Mouse (Mus musculus) liver, embryonic 14 days (tissue): Measurements from ENCODE around the gene Zbtb46. TPM values are rescaled to one million over a fixed set of nuclear protein-coding genes. Genes with fewer than 3 reads are reported as not detected.

Experiments used
- polyA plus RNA-seq: library from polyadenylated mRNA; depleted of rRNA; stranded (reverse); fragments of >200 nt; gene quantifications from 2 replicates; pipeline ENCODE4 v1.2.3, GENCODE M21; 2012; rRNA removed

Zbtb46 gene
- polyA plus RNA-seq = 5.1 and 5.7 TPM in 2 replicates

GRCm38 (mm10) chr2:181459153-181459672 lies at the start of gene Zbtb46:
TSS of gene Zbtb46 (minus strand) at chr2:181459426.

GRCm38 (mm10) chr2:181496831-181497547 lies 37.8 kb upstream of the Zbtb46 start, which contains the start of gene Tpd52l2:
TSS of gene Tpd52l2 (plus strand) at chr2:181497142.

GRCm38 (mm10) chr2:181493156-181493927 lies 34.1 kb upstream of the Zbtb46 start, which contains the start of gene Abhd16b:
TSS of gene Abhd16b (plus strand) at chr2:181493206.

GRCm38 (mm10) chr2:181379778-181380177 lies 79.4 kb downstream of the Zbtb46 start, which contains the start of gene Lime1:
TSS of gene Lime1 (plus strand) at chr2:181380078.

GRCm38 (mm10) chr2:181364860-181365596 lies 94.2 kb downstream of the Zbtb46 start, which contains the start of the genes Zgpat and Arfrp1:
TSS of gene Zgpat (plus strand) at chr2:181364928.
TSS of gene Arfrp1 (minus strand) at chr2:181365404.

Other genes with a start within 250 kb of the Zbtb46 start
- 0.17 and 0.19 TPM in 2 replicates for gene Srms, start 246.2 kb downstream of the Zbtb46 start, polyA plus RNA-seq
- 0.16 TPM in 2 replicates for gene Fndc11, start 239.4 kb downstream of the Zbtb46 start, polyA plus RNA-seq
- 4.0 and 5.8 TPM in 2 replicates for gene Helz2, start 217.4 kb downstream of the Zbtb46 start, polyA plus RNA-seq
- 11.5 and 13.2 TPM in 2 replicates for gene Gmeb2, start 171.4 kb downstream of the Zbtb46 start, polyA plus RNA-seq
- gene Stmn3, start 144.9 kb downstream of the Zbtb46 start, polyA plus RNA-seq = 0.06 and 0.10 TPM in 2 replicates
- gene Rtel1, start 139.7 kb downstream of the Zbtb46 start, polyA plus RNA-seq = 37.4 and 42.3 TPM in 2 replicates
- 8.3 and 9.0 TPM in 2 replicates for gene Zgpat, start 94.5 kb downstream of the Zbtb46 start, polyA plus RNA-seq
- 22.0 and 23.4 TPM in 2 replicates for gene Arfrp1, start 94.0 kb downstream of the Zbtb46 start, polyA plus RNA-seq
- 9.8 and 9.9 TPM in 2 replicates for gene Lime1, start 79.3 kb downstream of the Zbtb46 start, polyA plus RNA-seq
- not detected in 2 replicates for gene Abhd16b, start 33.8 kb upstream of the Zbtb46 start, polyA plus RNA-seq
- gene Tpd52l2, start 37.7 kb upstream of the Zbtb46 start, polyA plus RNA-seq = 37.2 and 38.2 TPM in 2 replicates
- gene Dnajc5, start 61.1 kb upstream of the Zbtb46 start, polyA plus RNA-seq = 12.5 and 16.1 TPM in 2 replicates
- 30.4 and 33.8 TPM in 2 replicates for gene Uckl1, start 125.5 kb upstream of the Zbtb46 start, polyA plus RNA-seq
- gene Prpf6, start 132.4 kb upstream of the Zbtb46 start, polyA plus RNA-seq = 16.7 and 17.2 TPM in 2 replicates
- gene Zfp512b, start 133.4 kb upstream of the Zbtb46 start, polyA plus RNA-seq = 9.4 and 10.4 TPM in 2 replicates
- 1.3 and 1.4 TPM in 2 replicates for gene Samd10, start 139.8 kb upstream of the Zbtb46 start, polyA plus RNA-seq
- not detected in 2 replicates for gene Gm29797, start 197.6 kb upstream of the Zbtb46 start, polyA plus RNA-seq
- 3.7 and 5.7 TPM in 2 replicates for gene Sox18, start 212.2 kb upstream of the Zbtb46 start, polyA plus RNA-seq
- gene Tcea2, start 220.9 kb upstream of the Zbtb46 start, polyA plus RNA-seq = 3.2 and 3.4 TPM in 2 replicates
- gene Rgs19, start 234.6 kb upstream of the Zbtb46 start, polyA plus RNA-seq = 17.2 and 17.9 TPM in 2 replicates
- not detected in 2 replicates for gene Lkaaear1, start 239.0 kb upstream of the Zbtb46 start, polyA plus RNA-seq